Mouse (Mus musculus): ENCODE measurements around the gene N4bp2l2.
A peak's percentile ranks its signal among the peaks of the same experiment; 100 is the strongest.
"Not testable (repeated sequence)": the region's sequence is repeated elsewhere in the genome, so short reads cannot be mapped to it uniquely, and the experiment has no call there.

Gene N4bp2l2

DNA sequence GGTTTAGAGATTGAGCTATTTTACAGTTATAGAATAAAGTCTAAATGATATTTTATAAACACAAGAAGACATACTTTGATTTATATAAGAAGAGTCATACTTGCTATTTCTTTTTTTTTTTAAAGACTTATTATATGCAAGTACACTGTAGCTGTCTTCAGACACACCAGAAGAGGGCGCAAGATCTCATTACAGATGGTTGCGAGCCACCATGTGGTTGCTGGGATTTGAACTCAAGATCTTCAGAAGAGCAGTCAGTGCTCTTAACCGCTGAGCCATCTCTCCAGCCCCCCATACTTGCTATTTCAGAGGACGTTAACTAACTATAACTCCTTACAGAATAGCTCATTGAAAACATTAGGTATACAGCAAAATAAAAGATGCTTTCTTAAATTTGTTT, 22.6 kb downstream of the N4bp2l2 start:
- not testable (repeated sequence) for DNase-seq (ENCODE audit: low spot score)

DNA sequence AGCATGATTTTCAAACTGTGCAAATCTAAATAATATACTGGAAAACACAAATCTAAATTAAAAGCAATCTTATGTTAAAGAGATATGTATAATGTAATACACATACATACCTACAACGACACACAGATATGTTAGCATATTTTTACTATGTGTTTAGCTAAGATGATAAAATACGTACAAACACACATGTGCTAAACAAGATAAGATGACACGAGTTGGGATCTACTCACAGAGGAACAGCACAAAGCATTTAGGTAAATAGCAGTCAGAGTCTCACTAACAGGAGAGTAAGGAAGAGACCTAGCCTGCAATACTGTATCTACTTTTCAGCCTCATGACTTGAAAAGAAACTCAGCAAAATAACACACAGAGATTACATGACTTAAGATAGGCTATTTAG, 24.5 kb downstream of the N4bp2l2 start:
- no peak for DNase-seq (ENCODE audit: low spot score)

DNA sequence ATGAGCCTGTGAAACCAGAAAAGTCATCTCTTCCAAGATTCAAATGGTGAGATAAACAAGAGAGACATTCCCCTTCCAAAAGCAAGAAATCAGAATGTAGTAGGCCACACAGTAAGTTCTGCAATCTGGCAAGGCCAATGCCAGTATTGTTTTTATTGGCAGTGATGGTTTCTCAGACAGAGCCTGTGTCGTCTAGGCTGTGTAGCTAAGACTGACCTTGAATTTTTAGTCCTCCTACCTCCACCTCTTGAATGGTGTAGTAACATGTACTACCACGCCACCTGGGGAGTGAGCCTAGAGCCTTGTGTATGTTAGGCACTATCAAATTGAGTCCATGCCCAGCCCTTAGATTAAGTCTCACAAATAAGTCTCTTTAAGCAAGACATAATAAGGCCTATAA, 36.3 kb downstream of the N4bp2l2 start:
- DNase-seq (ENCODE audit: low spot score), result peak; percentile 75

DNA sequence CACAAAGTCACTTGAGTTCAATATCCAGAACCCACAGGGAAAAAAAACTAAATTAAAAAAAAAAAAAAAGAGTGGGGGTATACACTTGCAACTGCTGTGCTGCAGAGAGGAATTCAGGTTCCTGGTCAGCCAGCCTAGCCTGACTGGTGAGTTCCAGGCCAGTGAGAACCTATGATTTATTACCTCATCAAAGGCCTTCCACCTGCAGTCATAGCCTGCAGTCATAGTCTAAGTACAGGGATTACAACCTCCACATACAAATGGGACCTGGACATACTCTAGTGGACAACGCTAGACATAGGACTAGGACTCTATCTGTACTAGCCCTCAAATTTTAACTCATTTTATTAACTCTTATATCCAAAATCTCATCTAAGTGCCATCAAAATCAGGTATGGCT, 36.7 kb downstream of the N4bp2l2 start:
- DNase-seq (ENCODE audit: low spot score), result no peak

DNA sequence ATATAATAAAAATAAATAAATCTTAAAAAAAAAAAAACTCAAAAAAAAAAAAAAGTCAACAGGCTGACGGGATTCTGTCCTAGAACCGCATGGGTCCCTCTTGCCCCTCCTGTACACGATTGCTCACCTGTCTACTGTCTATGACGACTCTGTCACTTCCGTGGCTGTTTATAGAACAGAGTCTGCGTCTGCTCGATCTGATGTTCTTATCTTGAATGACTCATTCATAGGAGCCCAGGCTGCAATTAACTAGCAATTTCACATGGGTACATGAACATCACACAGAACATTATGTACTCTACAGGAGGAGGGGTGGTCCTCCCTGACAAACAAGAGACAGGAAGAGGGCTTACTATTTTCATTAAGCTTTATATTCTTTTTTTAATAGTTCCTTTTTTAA, 40.5 kb downstream of the N4bp2l2 start:
- no peak for DNase-seq (ENCODE audit: low spot score)

DNA sequence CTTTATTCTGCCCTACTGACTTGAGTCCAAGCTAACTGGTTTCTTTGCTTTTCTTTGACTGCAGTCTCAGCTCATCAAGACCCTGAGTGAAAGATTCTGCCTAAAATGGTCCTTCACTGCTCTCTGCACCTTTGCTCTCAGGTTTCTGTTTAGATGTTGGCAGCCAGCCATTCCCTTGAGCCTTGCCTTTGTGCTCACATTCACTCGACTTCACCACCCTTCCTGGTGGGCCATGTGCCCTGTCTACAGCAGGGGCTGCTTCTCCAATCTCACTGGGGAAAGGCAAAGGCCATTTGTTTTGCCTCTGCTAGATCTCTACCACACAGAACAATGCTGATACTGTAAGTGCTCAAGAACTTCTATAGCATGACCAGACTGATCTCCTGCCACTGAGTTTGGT, 43.2 kb downstream of the N4bp2l2 start:
- DNase-seq (ENCODE audit: low spot score), result no peak

DNA sequence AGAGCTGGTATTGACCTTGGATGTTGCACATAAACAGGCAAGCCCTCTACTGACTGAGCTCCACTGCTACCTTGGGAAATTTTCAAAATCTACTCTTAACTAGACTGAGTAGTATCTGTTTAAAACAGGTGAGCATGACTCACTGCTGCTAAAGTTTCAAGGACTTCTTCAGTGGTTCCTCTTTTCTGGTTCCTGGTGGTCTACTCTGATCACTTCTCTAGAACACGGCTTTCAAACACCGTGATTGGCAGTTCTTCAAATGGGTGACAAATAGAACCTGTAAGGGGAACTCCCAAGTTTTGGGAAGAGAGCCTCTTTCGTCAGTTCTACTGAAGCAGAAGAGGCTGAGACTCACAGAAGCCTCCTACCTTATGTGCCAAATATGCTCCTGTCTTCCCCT, 44.4 kb downstream of the N4bp2l2 start:
- no peak for DNase-seq (ENCODE audit: low spot score)

DNA sequence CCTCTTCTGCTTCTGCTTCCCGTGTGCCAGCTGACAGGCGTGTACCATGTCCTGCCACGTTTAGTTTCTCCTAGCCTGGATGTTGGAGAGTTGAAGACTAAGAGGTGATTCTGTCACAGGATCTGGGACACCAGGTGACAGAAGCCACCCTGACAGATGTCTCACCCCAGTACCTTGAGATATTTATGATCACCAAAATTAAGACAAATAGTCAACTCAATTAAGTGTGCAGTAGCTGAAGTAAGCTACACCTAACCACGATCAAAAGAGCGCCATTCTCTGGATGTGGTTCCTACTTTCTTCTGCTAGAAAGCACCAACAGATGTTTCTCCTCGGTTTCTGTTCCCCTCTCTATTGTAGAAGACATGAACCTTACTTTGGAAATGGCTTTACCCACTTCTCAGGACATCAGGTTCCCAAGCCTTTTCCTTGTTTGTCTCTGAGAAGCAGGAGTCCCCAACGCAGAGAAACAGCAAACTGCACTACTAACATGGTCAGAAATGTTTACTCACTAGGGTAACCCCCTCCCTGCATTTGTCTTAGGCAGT, 45.3 kb downstream of the N4bp2l2 start:
- DNase-seq (ENCODE audit: low spot score), result no peak

DNA sequence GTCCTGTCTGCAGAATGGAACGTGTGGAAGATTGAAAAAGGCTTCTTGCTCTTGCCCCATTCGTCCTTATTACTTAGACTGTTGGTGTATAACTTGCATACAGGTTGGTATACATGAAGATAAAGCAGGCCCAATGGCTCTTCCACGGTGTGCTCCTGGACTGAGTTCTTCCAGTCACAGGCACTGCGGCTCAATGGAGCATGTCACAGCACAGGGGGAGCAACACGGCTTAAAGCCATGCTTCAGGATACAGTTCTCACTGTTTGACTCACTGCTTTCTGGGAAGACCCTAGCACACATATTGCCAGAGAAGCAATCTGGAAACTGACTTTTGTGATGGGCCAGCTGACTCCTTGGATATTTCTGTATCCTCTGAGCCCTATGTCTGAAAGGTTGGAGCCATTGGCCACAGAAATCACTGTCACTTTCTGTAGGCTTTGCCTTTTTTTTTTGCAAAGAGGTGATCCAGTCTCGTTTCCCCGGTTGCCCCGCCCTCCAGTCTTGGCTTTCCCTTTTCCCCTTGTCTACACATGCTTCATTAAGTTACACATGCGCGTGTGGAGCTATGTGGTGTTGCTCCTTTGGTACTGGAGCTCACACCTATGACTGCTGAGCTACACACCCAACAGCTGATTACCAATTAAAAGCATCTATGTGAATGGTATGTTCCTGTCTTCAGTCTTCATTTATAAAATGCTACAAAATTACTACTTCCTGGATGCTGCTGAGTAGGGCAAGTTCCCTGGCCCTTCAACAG, 47.2 kb downstream of the N4bp2l2 start:
- no peak for DNase-seq (ENCODE audit: low spot score)

DNA sequence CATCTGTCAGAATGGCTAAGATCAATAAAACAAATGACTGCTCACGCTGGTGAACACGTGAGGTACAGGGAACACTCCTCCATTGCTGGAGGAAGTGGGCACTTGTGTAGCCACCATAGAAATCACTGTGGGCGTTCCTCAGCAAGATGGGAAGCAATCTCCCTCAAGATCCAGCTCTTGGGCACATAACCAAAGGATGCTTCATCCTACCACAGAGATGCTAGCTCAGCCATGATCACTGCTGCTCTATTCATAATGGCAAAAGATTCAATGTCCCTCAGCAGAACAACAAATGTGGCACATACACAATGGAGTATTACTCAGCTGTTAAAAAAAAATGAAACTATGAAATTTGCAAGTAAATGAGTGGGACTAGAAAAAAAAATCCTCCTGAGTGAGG, 49.3 kb downstream of the N4bp2l2 start:
- DNase-seq (ENCODE audit: low spot score), result no peak

DNA sequence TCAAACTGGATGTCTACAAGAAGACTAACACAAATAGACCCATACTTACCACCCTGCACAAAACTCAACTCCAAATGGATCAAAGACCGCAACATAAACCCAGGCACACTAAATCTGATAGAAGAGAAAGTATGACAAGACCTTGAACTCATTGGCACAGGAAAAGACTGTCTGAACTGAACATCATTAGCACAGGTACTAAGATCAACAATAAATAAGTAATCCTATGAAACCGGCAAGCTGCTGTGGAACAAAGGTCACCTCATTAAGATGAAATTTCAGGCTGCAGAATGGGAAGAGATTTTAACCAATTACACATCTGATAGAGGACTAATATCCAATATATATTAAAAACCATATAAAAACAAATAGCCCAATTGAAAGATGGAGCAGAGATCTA, 49.8 kb downstream of the N4bp2l2 start:
- no peak for DNase-seq (ENCODE audit: low spot score)

DNA sequence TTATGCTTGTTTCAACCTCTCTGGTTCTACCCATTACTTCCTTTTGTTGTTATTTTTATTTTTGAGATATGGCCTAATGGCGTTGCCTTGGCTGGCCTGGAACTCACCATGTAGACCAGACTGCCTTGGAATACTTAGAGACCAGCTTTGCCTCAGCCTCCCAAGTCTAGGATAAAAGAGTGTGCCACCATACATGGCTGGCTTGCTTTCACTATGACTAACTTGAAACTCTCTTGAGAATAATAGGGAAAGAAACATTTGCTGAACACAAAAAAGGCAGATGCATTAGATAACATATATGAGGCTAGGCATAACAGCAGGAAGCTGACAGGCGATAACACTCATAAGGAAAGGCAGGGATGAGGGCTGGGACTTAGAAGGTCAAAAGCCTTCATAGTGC, 51.9 kb downstream of the N4bp2l2 start:
- DNase-seq (ENCODE audit: low spot score), result no peak

DNA sequence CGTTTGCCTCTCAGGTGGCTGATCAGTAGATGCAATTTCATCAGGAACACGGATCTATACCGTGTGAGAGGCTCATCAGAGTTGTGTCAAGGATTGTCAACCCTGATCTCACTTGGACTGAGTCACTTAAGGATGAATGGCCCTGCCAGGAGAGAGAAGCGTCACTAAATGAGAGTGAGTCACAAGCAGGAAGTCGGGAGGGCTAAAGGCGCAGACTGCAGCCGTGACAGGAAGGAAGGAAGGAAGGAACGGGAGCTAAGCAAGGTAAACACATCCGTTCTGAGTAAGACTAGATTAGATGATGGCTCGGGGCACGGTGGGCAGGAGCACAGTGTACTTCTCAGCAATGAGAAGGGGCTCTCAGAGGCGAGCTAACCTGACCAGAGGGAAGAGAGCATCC, 54.3 kb downstream of the N4bp2l2 start:
- DNase-seq (ENCODE audit: low spot score), result no peak

DNA sequence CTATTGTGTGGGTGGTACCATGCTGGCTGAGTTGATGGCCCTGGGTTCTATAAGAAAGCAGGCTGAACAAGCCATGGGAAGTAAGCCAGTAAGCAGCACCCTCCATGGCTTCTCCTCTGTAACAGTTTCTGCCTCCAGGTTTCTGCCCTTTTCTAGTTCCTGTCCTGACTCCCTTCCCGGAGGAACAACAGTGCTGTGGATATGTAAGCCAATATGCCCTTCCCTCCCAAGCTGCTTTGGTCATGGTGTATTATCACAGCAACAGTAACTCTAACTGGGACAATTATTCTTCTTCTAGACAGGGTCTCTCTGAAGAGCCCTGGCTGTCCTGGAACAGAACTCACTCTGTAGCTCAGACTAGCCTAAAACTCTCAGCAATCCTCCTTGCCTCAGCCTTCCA, 54.8 kb downstream of the N4bp2l2 start:
- DNase-seq (ENCODE audit: low spot score), result no peak

DNA sequence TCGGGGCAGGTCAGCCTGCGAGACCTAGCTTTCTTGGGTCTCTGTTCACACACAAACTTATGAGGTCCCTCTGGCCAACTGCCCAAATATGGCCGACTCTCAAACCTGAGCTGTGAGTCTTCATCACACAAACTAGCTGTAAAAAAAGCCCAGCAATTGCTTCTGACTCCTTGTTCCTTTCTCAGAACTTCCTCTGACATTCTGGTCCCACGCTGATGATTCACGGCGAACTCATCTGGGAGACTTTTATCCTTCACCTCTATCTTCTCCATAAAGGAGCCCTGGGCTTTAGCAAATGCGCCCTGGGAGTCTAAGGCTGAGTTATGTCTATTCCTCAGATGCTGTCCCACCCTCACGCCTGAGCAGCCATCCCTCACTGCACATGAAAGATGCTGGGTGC, 58.4 kb downstream of the N4bp2l2 start:
- DNase-seq (ENCODE audit: low spot score), result no peak

DNA sequence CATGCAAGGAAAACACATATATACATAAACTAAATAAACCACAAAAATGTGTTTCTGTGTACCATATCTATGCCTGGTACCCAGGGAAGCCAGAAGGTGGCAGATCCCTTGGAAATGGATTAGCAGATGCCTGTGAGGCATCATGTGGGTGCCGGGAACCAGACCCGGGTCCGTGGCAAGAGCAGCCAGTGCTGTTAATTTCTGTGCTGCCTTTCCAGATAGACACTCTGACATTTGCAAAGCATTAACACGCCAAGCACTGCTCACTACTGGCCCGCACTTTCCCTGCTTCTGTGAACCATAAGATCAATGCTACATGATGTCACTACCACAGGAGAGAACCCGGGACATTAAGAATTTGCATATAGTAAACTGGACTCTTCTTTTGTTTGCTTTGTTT, 59.9 kb downstream of the N4bp2l2 start:
- no peak for DNase-seq (ENCODE audit: low spot score)

DNA sequence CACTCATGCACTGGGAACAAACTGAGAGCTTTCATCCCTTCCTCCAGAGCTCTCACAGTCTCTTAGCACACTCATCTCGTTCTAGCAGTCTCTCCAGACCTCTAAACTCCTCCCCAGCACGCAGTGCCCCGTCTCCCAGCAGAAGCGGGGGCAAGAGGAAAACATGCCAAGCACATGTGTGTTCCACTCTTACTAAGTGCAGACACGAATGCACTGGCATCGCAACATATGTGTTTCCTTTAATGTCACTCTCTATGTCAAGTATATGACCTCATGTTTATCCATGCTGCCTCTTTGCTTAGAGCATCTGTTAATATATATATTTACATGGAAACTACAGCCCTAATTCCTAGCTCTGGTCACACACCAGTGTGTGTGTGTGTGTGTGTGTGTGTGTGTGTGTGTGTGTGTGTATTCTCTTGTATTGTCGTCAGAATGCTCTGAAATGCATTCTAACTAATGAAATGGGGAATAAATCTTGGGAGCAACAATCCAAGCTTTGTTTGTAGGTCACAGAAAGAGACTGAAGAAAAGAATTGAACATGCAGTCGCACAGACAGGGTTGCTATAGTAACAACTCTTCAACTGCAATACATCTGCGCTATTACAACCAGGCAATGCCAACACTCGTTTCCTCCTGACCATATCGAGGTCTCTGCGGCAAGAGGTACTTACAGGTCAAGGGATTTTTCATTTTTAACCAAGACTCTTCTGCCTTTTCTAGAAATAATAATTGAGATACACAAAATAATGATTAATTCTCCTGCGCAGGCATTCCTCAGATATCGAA, 64.3 kb downstream of the N4bp2l2 start:
- no peak for DNase-seq (ENCODE audit: low spot score)

DNA sequence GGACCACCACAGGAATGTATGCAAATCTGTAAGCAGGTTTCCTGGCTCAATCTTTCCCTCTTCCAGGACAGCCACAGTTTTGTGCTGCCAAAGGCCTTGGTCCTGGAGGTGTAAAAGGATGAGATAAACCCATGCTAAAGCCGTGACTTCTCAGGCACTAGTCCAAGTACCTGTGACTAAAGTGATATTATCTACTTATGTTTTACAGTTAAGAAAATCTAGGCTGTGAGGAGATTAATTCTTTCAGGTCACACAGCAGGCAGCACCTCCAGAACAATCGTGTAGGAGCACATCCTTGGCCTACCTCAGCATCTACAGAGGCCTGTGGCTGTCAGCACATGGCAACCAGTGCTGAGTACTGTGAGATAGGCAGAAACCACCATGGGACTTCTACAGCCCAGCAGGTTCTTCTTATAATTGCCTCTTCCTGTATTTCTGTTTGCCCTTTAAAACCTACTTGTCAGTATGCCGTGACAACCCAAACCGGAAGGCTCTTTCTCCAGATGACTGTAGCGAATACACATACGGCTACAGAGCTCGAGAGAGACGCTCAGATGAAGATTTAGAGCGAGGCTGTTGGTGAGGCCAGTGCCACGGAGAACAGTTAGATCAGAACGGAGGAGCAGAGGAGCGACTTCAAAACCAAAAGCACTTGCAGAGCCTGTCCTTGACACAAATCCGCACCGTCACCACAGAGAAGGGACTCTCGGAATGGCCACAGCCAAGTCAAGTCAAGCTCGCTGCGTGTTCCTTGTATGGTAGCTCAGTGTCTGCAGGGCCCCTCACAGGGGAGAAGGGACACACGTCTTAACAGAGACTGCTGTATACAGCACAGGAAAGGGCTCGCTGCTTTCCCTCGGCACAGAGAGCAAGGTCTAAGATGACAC, 65.2 kb downstream of the N4bp2l2 start:
- no peak for DNase-seq (ENCODE audit: low spot score)

DNA sequence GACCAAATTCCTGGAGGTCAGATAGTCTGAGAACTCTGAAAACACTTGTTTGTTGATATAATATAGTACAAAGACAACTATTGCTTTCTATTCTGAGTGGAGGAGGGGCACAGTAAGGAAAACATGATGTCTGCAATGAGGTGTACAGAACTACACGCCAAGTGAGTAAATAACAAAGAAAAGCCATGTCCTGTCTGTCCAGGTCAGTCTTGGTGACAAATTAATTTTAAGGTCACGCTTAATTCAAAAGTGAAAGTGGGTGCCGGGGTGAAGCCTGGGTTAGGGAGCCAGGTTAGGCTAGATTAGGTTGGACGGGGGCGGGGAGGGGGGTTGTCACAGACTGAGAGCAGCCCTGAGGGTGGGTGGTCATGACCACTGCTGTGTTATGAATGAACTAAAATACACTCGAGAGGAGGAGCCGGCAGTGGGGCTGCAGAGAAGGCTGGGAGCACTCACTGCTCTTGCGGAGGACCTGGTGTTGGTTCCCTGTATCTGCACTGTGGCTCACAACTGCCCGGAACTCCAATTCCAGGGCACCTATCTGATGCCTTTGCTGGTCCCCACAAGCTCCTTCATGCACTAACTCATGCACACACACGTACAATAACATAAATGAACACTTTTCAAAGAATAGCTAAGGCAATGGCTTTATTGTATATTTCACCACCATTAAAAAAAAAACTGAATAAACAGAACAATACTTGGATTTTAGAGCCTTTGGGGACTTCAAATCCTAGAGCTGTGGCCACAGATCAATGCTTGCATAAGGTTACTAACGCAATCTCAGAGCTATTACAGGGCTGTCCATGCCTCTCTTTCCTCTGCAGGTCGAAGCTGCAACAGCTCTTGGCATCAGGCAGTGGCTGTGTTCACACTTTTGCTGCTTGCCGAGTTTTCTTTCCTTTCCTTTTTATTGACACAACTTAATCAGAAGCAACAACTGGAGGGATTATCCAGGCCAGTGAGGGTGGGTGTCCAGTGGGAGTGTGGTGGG, 66.4 kb downstream of the N4bp2l2 start:
- DNase-seq (ENCODE audit: low spot score), result peak; percentile 51

DNA sequence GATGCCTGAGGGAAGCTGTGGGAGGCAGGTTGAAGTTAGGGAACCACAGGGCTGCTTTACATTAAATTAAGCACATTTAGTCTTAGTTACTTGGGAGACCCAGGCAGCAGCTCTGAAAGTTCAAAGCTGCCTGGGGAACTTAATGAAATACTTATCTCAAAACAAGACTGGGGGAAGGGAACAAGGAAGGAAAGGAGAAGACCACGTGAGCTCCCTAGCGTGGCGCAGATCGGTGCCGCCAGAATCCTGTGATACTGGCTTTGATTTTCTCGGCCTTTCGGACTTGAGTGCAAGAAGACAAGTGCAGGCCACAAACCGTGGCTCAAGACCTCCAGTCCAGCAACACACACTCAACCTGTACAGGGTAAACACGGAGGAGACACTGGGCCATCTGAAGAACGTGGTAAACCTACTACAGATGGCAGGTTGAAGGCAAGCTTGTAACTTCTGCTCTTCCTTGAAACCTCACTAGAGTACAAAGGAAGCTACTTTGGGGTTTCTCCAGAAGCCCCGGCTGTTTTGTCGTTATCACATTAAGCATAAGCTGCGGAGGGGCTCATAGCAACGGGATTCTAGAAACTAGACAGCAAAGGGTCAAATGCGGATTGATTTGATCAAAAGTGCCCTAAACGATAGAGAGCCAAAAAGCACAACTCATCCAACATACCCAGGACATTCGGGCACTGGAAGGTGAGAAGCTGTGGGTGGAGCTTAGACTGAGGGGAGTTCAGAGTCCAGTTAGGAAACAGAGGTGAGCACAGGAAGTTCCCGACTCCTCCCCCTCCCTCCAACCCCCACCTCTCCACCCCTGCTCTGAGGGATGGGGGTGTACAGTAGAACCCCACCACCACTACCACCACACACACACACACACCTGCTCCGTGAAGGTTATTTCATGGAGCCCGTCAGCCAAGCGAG, 67.5 kb downstream of the N4bp2l2 start:
- no peak for DNase-seq (ENCODE audit: low spot score)
